Mouse (Mus musculus) cerebellum, postnatal 10 days (tissue): ENCODE data around the gene Olfr976.
"Not testable (repeated sequence)": the region's sequence is repeated elsewhere in the genome, so short reads cannot be mapped to it uniquely, and the experiment has no call there.

Experiments used
- DNase-seq, 2 experiments: peaks; one replicate each; pipeline ENCODE4 v3.0.0; 2021; ENCODE audit warnings: mixed read lengths in 2 of 2

Gene Olfr976

DNA sequence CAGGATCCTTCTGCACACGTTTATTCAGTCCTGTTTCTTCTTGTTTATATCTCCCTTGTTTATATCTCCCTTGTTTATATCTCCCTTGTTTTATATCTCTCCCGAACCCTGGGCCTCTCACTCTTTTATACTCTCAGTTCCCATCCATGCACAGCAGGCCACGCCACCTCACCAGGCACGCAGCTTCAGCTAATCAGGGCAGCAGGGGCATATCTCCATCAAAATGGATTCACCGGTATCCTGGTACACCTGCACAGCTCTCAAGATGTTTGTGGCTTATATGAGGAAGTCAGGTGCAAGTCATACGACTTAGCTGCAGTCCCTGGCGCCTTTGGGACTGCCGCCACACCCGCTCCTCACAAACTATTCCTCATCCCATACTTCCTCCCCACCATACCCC, at the start of gene Olfr976:
Olfr976 (minus strand) TSS at position 101 of the 400 bp plus-strand sequence.
- not testable (repeated sequence) for DNase-seq

GRCm38 (mm10) chr9:40009482-40009881, 48.5 kb upstream of the Olfr976 start, which contains the start of gene Olfr980:
Gene Olfr980 (minus strand): TSS chr9:40009582.
- DNase-seq: no peak

DNA sequence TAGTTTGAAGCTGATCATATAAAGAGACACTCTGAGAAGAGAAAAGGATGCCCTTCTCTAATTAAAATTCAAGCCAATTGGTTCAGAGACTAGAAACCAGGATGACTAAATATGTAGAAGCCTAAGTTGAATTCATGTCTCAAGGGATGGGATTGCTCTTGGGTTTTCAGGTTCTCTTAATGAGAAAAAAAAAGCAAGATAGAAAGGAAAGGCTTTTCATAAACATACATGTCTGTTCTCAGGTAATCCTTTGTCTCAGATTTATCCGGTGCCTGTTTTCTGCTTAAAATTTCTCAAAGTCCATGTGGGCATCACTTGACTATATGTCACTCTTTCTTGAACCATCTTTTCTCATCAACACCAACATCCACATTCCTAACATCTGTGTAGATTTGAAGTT, 42.4 kb upstream of the Olfr976 start, which contains the start of gene Olfr979:
Olfr979 (minus strand) TSS at position 101 of the 400 bp plus-strand sequence.
- DNase-seq: no peak

DNA sequence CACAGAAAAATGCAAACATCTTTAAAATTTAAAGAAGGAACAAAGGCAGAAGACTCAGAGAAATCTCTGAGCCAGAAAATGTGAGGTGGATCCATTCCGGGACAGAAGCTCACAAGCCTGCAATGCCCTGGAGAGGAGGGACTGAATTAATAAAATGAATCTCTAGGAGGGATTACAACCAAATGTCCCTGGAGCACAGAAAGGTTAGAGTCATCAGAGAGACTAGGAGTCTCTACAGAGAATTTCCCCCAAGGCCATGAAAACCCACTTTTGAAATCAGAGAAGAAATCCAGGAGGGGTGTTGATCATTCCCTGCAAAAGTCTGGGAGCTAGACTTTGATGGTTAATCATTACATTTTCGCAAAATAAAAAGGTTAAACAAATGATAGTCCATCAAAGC, 30.9 kb upstream of the Olfr976 start, which contains the start of gene Olfr978:
Olfr978 (plus strand) TSS at position 301 of the 400 bp plus-strand sequence.
- no peak for DNase-seq

DNA sequence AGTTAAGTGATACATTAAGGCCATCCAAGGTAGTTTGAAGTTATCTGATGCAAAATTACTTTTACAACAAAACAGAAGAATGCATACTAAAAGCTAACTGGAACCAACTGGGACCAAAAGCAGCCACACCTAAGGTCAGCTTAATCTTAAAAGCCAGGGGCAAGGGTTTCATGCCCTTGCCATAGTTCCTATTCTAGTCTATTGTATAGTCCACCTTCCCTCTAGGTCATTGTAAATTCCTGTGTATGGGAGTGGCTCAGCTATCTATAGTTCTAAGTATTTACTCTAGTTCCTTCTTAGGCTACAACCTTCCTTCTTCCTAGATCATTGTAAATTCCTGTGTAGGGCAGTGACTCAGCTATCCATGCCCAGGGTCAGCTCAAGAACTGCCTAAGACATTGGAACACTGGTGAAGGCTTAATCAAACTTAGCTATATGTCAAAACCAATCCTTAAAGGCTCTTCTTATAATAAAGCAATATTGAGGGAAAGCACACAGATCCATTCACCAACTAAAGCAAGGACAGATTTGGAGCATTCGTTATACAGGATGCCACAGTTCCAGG, 15.7 kb upstream of the Olfr976 start:
- not testable (repeated sequence) for DNase-seq

GRCm38 (mm10) chr9:39951946-39952345, 9.0 kb downstream of the Olfr976 start, which contains the start of gene Olfr975:
Gene Olfr975 (minus strand): TSS chr9:39952046.
- DNase-seq: no peak

GRCm38 (mm10) chr9:39937201-39937600, 23.7 kb downstream of the Olfr976 start, which contains the start of gene Olfr974:
Gene Olfr974 (plus strand): TSS chr9:39937501.
- DNase-seq: no peak

DNA sequence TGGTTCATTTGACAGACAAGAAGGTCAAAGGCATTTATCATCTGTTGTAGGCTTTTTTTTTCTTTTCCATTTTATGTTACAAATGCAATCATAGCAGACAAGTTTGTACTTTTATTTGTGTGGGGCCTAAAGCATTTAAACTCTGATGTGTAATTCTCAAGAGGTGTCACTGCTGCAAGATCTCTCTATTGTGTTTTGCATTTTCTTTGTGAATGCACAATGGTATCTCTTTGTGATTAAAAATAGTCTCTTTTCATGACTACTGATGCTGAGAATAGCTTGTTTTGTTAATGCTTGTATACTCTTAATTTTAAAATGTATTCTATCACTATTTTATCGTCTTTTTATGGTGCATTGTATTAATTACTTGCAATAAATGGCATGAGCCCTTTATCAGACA, 32.1 kb downstream of the Olfr976 start:
- DNase-seq: not testable (repeated sequence)

DNA sequence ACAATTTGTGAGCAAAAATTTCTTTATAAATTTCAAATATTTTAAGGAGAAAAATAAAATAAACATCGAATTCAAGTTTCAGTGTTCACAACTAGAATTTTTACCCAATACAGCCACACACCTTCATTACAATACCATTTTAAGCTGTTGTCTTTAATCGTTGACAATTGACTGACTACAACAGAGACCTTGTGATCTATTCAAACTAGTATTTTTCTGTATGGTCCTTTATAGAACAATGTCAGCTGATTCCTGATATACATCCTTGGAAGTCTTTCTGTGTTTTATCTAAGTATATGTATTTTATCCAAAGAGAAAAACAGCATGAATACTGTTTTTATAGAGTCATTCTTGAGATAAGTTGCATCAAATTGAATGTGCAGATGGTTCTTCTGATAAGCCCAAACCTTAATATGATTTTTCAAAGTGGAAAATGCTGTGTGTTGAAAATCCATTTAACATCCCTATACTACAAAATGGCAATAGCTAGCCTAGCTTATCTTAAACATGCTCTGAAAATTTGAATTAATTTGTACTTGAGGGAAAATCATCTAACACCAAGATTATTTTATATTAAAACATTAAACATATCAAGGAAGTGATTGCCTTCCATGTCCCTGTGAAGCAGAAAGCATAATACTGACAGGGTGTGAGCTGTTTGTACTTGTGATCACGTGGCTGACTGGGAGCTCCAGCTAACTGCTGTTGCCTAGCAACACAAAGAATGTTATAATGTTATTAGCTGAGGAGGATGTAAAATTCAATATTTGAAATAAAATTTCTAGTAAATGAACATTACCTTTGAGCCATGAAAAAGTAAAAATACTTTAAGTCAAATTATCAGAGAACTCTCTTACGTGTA, 32.7 kb downstream of the Olfr976 start:
- not testable (repeated sequence) for DNase-seq

DNA sequence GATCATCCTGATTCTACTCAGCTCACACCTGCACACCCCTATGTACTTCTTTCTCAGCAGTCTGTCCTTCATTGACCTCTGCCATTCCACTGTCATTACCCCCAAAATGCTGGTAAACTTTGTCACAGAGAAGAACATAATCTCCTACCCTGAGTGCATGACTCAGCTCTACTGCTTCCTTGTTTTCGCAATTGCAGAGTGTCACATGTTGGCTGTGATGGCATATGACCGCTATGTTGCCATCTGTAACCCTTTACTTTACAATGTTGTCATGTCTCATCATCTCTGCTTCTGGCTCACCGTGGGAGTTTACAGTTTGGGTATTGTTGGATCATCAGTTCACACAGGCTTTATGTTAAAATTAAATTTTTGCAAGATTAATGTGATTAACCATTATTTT, 51.0 kb downstream of the Olfr976 start:
- no peak for DNase-seq

DNA sequence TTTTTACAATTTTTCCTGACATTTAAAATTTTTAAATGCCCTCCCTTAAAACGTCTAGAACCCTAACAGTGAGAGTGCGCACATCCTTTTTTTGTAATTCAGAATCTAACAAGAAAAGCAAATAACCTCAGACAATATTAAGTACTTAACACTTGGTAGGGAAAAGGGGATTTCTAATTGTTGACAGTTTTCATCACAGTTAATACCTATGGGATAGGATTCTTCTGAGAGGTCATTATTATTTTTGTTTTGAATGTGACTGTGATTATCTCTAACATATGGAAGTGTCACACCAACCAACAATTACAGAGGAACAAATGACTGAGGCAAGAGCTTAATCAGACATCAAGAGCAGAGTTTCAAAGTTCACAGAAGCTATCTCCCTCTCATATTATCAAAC, 53.9 kb downstream of the Olfr976 start, which contains the start of gene Olfr229:
Olfr229 (plus strand) TSS at position 301 of the 400 bp plus-strand sequence.
- no peak for DNase-seq

GRCm38 (mm10) chr9:39905106-39905505, 55.8 kb downstream of the Olfr976 start:
- DNase-seq: peak in 1 of 2 experiments; percentile 4
